Comparison of ENCODE assay signal across 39 mouse cellular contexts in genomic region chr11:50393306-50393705, GRCm38 (mm10). TPM values are rescaled to one million over a fixed set of nuclear protein-coding genes. Genes with fewer than 3 reads are reported as not detected.
"Had no signal": no experiment of that assay in that cellular context is flagged by ENCODE, and none has a peak within 500 bp of the region (broad histone marks: within the 10 kb centered on the region; RNA-seq: fewer than 3 reads in every experiment).

No protein-coding gene starts in this region.

- H3K4me1 ChIP-seq: limb, embryonic 12.5 days; limb, embryonic 13.5 days; limb, embryonic 15.5 days; liver, embryonic 15.5 days; lung, embryonic 15.5 days; midbrain, embryonic 12.5 days; midbrain, embryonic 13.5 days; midbrain, embryonic 15.5 days had no signal

- H3K9ac ChIP-seq: limb, embryonic 12.5 days; limb, embryonic 13.5 days; limb, embryonic 15.5 days; liver, embryonic 12.5 days; liver, embryonic 13.5 days; liver, embryonic 14.5 days; liver, embryonic 15.5 days; liver, postnatal 0 days; lung, embryonic 14.5 days; lung, embryonic 15.5 days; midbrain, embryonic 12.5 days; midbrain, embryonic 13.5 days; midbrain, embryonic 15.5 days had no signal

- H3K4me3 ChIP-seq: limb, embryonic 10.5 days; limb, embryonic 12.5 days; limb, embryonic 13.5 days; limb, embryonic 15.5 days; liver, embryonic 12.5 days; liver, embryonic 13.5 days; liver, embryonic 15.5 days; lung, embryonic 15.5 days; megakaryocyte, embryonic 14.5 days; midbrain, embryonic 10.5 days; midbrain, embryonic 12.5 days; midbrain, embryonic 13.5 days; midbrain, embryonic 15.5 days; myocyte had no signal

- DNase-seq: left cerebral cortex, postnatal 4 days; liver; liver, embryonic 13.5 days; liver, postnatal 0 days; lung, adult 18-20 months; lung, adult 2 months; lung, embryonic 14.5 days; lung, postnatal 10 days; lung, postnatal 14 days; lung, postnatal 36 days; midbrain, embryonic 14.5 days had no signal

- ATAC-seq: liver, embryonic 12.5 days; liver, postnatal 0 days; lung, postnatal 0 days; midbrain, embryonic 13.5 days; midbrain, embryonic 15.5 days; midbrain, embryonic 16.5 days had no signal

- H3K27ac ChIP-seq: limb, embryonic 10.5 days; limb, embryonic 12.5 days; limb, embryonic 13.5 days; limb, embryonic 15.5 days; liver, embryonic 12.5 days; liver, embryonic 13.5 days; liver, embryonic 14.5 days; liver, embryonic 15.5 days; lung, embryonic 15.5 days; macrophage; midbrain, embryonic 10.5 days; midbrain, embryonic 12.5 days; midbrain, embryonic 13.5 days; midbrain, embryonic 15.5 days had no signal

- H3K4me2 ChIP-seq: limb, embryonic 12.5 days; limb, embryonic 13.5 days; limb, embryonic 15.5 days; liver, embryonic 11.5 days; liver, embryonic 12.5 days; liver, embryonic 13.5 days; liver, embryonic 15.5 days; lung, embryonic 14.5 days; lung, embryonic 15.5 days; midbrain, embryonic 11.5 days; midbrain, embryonic 12.5 days; midbrain, embryonic 13.5 days; midbrain, embryonic 15.5 days had no signal

- H3K27me3 ChIP-seq: limb, embryonic 12.5 days; limb, embryonic 13.5 days; limb, embryonic 15.5 days; liver, embryonic 12.5 days; liver, embryonic 13.5 days; liver, embryonic 15.5 days; lung, embryonic 15.5 days; megakaryocyte, embryonic 14.5 days; midbrain, embryonic 12.5 days; midbrain, embryonic 13.5 days; midbrain, embryonic 15.5 days had no signal

- H3K9me3 ChIP-seq: limb, embryonic 10.5 days; limb, embryonic 12.5 days; limb, embryonic 13.5 days; limb, embryonic 15.5 days; liver, embryonic 12.5 days; liver, embryonic 13.5 days; liver, embryonic 15.5 days; lung, embryonic 15.5 days; megakaryocyte, embryonic 14.5 days; midbrain, embryonic 10.5 days; midbrain, embryonic 12.5 days; midbrain, embryonic 13.5 days; midbrain, embryonic 15.5 days had no signal

RNA-seq across cellular contexts. Expression of gene Cby3, which starts 39.0 kb away (rescaled TPM):
- total RNA-seq: left cerebral cortex, postnatal 10 days; left cerebral cortex, postnatal 14 days; left cerebral cortex, postnatal 36 days; left cerebral cortex, postnatal 4 days; liver, adult 2 months; megakaryocyte, adult 5-6 weeks; monocyte, adult 5-6 weeks had no signal
- polyA plus RNA-seq: limb, embryonic 11.5 days; limb, embryonic 12.5 days; liver, adult 2 months; liver, embryonic 11.5 days; liver, embryonic 13.5 days; liver, embryonic 14.5 days; liver, embryonic 15.5 days; liver, embryonic 16.5 days; macrophage; midbrain, embryonic 11.5 days; midbrain, embryonic 12.5 days; myocyte; neural tube, embryonic 11.5 days had no signal
